Mouse (Mus musculus): ENCODE data around the gene Cct6b. TPM values are rescaled to one million over a fixed set of nuclear protein-coding genes. Genes with fewer than 3 reads are reported as not detected.

Cct6b gene
- total RNA-seq, 2 experiments from 2014 or later = not detected

DNA sequence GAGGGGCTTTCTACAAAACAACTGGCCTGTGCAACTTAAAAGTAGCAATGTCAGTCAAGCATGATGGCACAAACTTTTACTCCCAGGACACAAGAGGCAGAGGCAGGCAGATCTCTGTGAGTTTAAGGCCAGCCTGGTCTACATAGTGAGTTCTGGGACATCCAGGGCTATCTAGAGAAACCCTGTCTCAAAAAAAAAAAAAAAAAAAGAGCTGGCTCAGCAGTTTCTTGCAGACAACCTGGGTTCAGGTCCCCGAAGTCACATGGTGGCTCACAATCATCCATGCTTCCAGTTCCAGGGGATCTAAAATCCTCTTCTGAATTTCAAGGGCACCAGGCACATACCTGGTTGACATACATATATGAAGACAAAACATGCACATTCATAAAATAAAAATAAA, 8.2 kb downstream of the Cct6b start:
- TF ChIP-seq CTCF (IDR thresholded peaks at IDR 0.05) = no peak
- no peak overlapping the region for H3K27ac ChIP-seq
- H3K4me3 ChIP-seq = no peak overlapping the region
- intact Hi-C loops (cut with DNase I) = no loop called here
- no peak for DNase-seq (ENCODE audit: extremely low spot score in 1 of 2, low spot score in 2 of 2)

DNA sequence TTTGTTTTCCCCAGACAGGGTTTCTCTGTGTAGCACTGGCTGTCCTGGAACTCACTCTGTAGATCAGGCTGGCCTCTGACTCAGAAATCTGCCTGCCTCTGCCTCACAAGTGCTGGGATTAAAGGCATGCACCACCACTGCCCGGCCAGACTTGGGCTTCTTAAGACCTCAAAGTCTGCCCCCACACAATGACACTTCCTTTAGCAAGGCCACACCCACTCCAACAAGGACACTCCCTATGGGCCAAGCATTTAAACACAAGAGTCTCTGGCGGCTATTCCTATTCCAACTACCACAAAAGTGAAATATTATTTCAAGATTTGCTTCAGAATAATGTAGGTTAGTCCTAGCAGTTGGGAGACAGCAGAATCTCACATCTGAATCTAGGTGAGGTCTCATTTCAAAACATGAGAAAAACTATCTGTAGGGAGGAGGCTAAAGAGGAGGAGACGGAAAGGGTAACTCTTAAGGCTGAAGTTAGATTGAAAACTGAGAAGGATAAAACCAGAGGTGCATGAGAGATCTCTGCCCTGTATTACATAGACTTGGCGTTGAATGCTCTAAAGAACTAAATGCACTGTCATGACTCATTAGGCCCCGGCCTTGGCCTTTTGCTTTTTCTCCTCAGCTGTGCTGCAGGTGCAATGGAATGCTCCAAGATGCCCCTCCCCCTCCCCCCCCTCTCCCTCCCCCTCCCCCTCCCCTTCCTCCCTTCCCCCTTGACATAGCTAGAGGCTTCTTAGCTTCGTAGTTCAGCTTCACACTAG, 11.6 kb downstream of the Cct6b start:
- no peak for TF ChIP-seq CTCF (IDR thresholded peaks at IDR 0.05)
- intact Hi-C loops (cut with DNase I) = no loop called here
- H3K27ac ChIP-seq = no peak overlapping the region
- DNase-seq (ENCODE audit: extremely low spot score in 1 of 2, low spot score in 2 of 2) = no peak
- no peak overlapping the region for H3K4me3 ChIP-seq

DNA sequence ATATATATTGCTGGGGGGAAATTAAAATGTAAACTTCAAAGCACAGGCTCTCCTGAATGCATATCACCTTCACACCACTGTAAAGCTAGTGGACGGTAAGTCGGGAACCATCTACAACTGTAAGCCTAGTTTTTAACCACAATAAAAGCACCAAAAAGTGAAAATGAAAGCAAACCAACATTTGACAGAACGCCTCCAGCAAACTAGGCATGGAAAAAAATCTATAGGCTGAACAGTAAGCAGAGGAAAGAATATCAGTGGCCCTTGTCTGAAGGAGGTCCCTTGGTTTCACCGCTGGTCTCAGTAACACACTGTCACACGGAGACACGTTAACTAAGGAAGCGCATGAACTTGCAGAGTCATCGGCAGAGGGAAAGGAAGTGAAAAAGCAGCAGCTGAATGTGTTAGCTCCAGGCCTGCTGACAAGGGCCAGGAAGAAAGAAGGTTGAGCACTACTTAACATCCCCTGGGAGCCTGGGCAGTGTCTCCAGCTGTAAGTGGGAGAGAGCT, 17.2 kb downstream of the Cct6b start:
- DNase-seq (ENCODE audit: extremely low spot score in 1 of 2, low spot score in 2 of 2) = no peak
- intact Hi-C loops (cut with DNase I) = loop anchor here (2.0 kb wide), 1 partner anchor 144 kb away; the partner anchor contains the start of gene Rad51d
- Histone ChIP-seq H3K27ac (no peak overlapping the region), H3K4me3 (no peak overlapping the region)
- TF ChIP-seq CTCF (IDR thresholded peaks at IDR 0.05) = no peak

DNA sequence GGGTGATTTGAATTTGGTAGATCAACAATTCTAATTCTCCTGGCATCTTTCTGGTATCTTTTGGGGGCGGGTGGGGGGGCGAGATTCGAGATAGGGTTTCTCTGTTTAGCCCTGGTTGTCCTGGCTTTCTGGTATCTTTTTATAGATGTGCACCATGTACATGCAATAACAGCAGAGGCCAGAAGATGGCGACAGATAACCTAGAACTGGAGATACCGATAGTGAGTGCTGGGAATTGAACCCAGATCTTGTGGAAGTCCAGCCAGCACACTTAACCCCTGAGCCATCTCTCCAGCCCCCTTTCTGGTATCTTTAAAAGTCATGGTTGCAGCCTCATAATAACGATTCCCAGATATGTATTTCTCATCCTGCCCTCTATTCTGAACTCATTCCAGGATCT, 18.0 kb downstream of the Cct6b start:
- no peak for DNase-seq (ENCODE audit: extremely low spot score in 1 of 2, low spot score in 2 of 2)
- intact Hi-C loops (cut with DNase I) = loop anchor here (2.0 kb wide), 1 partner anchor 145 kb away; the partner anchor contains the start of gene Rad51d

DNA sequence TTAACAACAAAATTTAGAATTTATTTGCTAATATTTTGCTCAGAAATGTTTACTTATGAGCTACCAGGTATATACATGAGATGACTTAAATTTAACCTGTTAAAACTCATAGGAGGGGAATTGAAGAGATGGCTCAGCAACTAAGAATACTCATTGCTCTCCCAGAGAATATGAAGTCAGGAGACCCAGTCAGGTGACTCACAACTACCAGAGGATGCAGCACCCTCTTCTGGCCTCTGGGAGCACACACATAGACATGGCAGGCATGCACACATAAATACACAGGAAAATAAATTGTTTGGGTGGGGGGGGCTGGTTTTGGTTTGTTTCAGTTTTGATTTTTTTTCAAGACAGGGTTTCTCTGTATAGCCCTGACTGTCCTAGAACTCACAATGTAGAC, 25.1 kb downstream of the Cct6b start:
- intact Hi-C loops (cut with DNase I) = no loop called here
- Histone ChIP-seq H3K27ac (no peak overlapping the region), H3K4me3 (no peak overlapping the region)
- TF ChIP-seq CTCF (IDR thresholded peaks at IDR 0.05) = no peak; the same call in 1 of the 2 replicates
- DNase-seq (ENCODE audit: extremely low spot score in 1 of 2, low spot score in 2 of 2) = no peak

More for the DNA sequence above, 18.0 kb downstream of the Cct6b start:
- Histone ChIP-seq H3K27ac (no peak overlapping the region), H3K4me3 (no peak overlapping the region)
- TF ChIP-seq CTCF (IDR thresholded peaks at IDR 0.05) = peak; percentile 50

DNA sequence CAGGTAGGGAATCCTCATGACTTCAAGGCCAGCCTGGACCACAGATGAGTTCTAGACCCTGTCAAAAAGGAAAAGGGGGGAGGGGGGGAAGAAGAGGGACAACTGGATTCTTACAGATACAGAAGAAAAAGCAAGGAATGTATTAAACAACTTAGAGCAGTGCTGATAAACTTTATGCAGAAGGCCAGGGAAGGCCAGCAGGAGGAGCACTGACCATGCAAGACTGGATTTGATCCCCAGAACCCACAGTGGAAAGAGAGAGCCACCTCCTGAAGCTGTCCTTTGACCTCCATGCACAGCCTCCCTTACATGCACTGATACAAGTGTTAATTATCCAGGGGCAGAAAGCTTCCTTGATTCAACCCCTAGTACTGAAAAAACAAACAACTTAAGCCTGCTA, 29.9 kb downstream of the Cct6b start:
- no peak overlapping the region for H3K4me3 ChIP-seq
- no peak for DNase-seq (ENCODE audit: extremely low spot score in 1 of 2, low spot score in 2 of 2)
- no peak; the same call in 1 of the 2 replicates for TF ChIP-seq CTCF (IDR thresholded peaks at IDR 0.05)
- H3K27ac ChIP-seq = no peak overlapping the region
- intact Hi-C loops (cut with DNase I) = loop anchor here (5.0 kb wide), 1 partner anchor 582 kb away; no protein-coding TSS in a partner anchor

DNA sequence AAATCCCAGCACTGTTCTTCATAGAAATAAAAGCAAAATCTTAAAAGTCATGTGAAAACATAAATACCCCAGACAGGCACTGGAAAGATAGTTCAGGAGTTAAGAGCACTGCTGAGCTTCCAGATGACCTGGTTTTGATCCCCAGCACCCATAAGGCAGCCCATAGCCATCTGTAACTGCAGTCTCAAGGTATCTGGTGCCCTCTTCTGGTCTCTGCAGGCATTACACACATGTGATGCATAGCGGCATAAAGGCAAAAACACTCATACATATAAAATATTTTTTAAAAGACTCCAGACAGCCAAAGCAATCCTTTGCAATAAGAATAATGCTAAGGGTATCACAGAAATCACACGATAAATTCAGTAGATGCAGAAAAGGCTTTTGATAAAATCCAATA, 37.3 kb downstream of the Cct6b start:
- TF ChIP-seq CTCF (IDR thresholded peaks at IDR 0.05) = no peak; the same call in 1 of the 2 replicates

DNA sequence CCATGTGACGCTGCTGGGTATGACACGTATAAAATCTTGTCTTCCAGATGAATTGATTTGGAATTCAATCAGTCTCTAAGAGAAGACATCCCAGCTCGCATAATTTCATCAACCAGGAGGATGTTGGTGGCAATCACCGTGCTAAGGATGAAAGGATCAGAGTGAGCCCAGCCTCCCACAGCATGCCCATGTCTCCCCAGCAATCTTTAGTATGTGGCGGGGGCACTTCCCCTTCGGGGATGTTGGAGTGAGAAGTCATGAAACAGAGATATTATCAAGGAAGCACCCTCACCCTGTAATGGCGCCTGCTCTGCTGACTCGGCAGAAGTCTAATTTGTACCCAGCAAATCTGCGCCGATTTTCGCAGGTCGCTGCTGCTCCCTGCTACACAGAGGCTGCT, 44.8 kb downstream of the Cct6b start:
- Histone ChIP-seq H3K27ac (no peak overlapping the region), H3K4me3 (no peak overlapping the region)
- DNase-seq (ENCODE audit: extremely low spot score in 1 of 2, low spot score in 2 of 2) = no peak
- no peak for TF ChIP-seq CTCF (IDR thresholded peaks at IDR 0.05)
- intact Hi-C loops (cut with DNase I) = no loop called here

More for the DNA sequence above, 37.3 kb downstream of the Cct6b start:
- Histone ChIP-seq H3K27ac (no peak overlapping the region), H3K4me3 (no peak overlapping the region)
- intact Hi-C loops (cut with DNase I) = no loop called here
- no peak for DNase-seq (ENCODE audit: extremely low spot score in 1 of 2, low spot score in 2 of 2)

DNA sequence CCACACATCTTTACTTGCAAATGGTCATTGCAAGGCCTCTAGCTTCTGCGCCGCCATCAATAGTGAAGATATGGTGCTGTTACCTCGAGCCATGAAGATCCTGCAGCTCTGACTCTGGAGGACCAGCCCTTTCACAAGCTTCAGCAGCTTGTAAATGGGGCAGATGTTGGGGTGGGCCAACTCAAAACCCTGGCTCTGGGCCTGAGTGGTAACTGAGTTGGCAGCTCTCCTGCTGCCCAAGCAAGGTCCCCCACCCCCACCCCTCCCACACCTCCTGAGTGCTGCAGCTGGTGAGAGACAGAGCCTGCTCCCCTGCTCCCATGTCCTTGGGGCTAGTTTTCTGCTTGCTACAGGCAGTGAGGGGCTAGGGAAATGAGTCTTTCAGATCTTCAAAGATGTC, 51.4 kb downstream of the Cct6b start:
- intact Hi-C loops (cut with DNase I) = no loop called here
- no peak overlapping the region for H3K4me3 ChIP-seq
- no peak for TF ChIP-seq CTCF (IDR thresholded peaks at IDR 0.05)
- DNase-seq (ENCODE audit: extremely low spot score in 1 of 2, low spot score in 2 of 2) = no peak
- H3K27ac ChIP-seq = no peak overlapping the region

DNA sequence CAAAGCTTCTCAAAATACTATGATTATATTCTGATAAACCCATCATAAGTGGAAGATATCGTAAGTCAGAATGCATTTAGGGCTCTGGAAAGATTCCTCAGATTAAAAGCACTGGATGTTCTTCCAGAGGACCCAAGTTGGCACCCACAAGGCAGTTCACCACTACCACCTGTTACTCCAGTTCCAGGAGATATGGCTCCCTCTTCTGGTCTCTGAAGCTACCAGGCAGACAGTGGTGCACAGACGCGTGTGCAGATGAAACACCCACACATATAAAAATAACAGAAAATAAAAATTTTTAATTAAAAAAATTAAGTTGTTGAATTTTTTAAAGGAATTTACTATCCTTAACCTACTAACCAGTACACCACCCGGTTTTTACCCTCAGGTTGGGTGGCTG, 55.2 kb downstream of the Cct6b start:
- Histone ChIP-seq H3K27ac (no peak overlapping the region), H3K4me3 (no peak overlapping the region)
- intact Hi-C loops (cut with DNase I) = no loop called here
- TF ChIP-seq CTCF (IDR thresholded peaks at IDR 0.05) = peak; percentile 1; the same call in 1 of the 2 replicates
- DNase-seq (ENCODE audit: extremely low spot score in 1 of 2, low spot score in 2 of 2) = no peak

DNA sequence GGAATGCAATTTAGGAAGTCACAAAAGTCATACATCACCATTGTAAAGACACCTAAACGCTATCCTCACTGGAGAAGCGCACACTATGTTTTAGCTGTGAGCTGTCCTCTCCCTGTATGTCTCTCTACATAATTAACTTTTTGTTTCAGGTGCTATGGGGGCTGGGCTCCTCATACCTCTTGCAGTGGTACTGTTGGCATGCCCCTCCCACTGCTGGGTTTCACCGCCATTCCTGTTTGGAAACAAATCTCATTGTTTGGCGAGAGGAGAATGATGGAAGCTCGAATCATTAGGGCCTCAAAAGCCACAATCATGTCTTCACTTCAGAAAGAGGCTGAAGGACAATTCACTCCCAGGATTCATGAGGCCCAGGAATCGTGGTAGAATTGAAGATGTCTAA, 59.0 kb downstream of the Cct6b start:
- no peak for TF ChIP-seq CTCF (IDR thresholded peaks at IDR 0.05)
- DNase-seq (ENCODE audit: extremely low spot score in 1 of 2, low spot score in 2 of 2) = no peak
- no peak overlapping the region for H3K27ac ChIP-seq
- intact Hi-C loops (cut with DNase I) = no loop called here
- H3K4me3 ChIP-seq = no peak overlapping the region

DNA sequence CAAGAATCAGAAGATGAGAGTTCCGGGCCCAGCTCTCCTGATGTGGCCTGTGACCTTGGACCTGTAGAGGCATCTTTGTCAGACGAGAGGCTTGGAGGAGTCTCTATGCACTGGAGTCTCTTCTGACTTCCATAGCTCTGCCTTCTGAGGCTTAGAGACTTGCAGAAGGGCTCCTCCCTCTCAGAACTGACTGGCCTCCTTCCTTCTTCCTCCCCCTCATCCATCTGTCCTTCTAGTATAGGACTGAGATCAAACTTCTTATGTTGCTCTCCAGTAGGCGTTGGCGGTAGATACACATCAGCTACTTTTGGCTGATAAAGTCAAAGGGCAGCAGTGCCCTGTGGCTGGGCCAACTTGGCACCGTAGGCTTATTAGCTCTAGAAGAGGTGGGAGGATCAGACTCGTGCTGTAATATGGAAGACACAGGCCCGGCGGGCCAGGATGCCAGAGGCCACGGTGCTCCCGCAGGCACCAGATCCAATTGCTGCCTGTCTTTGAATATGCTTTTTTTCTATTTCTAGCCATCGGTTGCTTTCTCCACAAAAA, 64.2 kb downstream of the Cct6b start:
- DNase-seq (ENCODE audit: extremely low spot score in 1 of 2, low spot score in 2 of 2) = no peak
- no peak overlapping the region for H3K27ac ChIP-seq
- intact Hi-C loops (cut with DNase I) = no loop called here
- no peak overlapping the region for H3K4me3 ChIP-seq
- TF ChIP-seq CTCF (IDR thresholded peaks at IDR 0.05) = no peak
